Mouse (Mus musculus) heart, embryonic 15.5 days (tissue): ENCODE results near the gene Nek2. TPM values are rescaled to one million over a fixed set of nuclear protein-coding genes. Genes with fewer than 3 reads are reported as not detected.

ENCODE experiments used
- polyA plus RNA-seq: library from polyadenylated mRNA; unstranded; fragments of >200 nt; fragmentation: Nextera tagmentation; extraction: Ambion mirVana; gene quantifications from 2 replicates; pipeline ENCODE4 v1.2.1, GENCODE M21; 2015

Gene Nek2
- polyA plus RNA-seq, 1 experiment from 2014 or later, result 30.9 TPM

Other genes with a start within 250 kb of the Nek2 start
- 19.8 and 26.6 TPM in 2 replicates for gene Dtl, start 245.9 kb upstream of the Nek2 start, polyA plus RNA-seq
- gene Ints7, start 245.8 kb upstream of the Nek2 start, polyA plus RNA-seq, result 28.5 and 38.9 TPM in 2 replicates
- gene Lpgat1, start 103.6 kb upstream of the Nek2 start, polyA plus RNA-seq, result 32.1 and 36.8 TPM in 2 replicates
- 2.5 and 2.6 TPM in 2 replicates for gene Slc30a1, start 85.3 kb downstream of the Nek2 start, polyA plus RNA-seq
- gene Rd3, start 155.9 kb downstream of the Nek2 start, polyA plus RNA-seq, result 4.4 and 4.9 TPM in 2 replicates